Mouse (Mus musculus): ENCODE results near the gene Slc44a4. TPM values are rescaled to one million over a fixed set of nuclear protein-coding genes. Genes with fewer than 3 reads are reported as not detected.
"Not testable (repeated sequence)": the region's sequence is repeated elsewhere in the genome, so short reads cannot be mapped to it uniquely, and the experiment has no call there.

The Slc44a4 gene
- total RNA-seq, 2 experiments from 2014 or later, result 0.20 to 0.21 TPM

DNA sequence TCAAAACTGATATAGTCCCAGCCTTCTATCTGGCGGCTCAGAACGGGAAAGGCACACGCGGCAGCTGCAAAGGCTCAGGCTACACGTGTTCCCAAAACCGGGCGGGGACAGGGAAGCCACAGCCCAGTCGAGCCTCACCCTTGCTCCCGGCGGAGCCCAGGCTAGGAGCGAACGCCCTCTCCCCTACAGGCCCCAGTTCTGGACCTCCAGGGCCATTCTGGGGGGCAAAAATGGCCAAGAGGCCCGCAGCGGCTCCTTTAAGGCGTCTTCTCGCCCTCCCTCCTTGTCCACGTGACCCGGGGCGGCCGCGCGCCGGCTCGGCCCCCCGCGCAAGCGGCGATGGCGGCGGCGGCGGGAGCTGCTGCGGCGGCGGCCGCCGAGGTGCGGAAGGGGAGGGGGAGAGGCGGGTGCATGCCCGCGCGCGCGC is 16.1 kb upstream of the Slc44a4 start, which contains the start of the genes C2 and Ehmt2:
Gene C2 (minus strand): TSS at position 106 of the 427 bp plus-strand sequence.
Gene Ehmt2 (plus strand): TSS at position 310 of the 427 bp plus-strand sequence.
- DNase-seq (ENCODE audit: extremely low spot score in 1 of 2, low spot score in 1 of 2), result peak; percentile 68 to 83

DNA sequence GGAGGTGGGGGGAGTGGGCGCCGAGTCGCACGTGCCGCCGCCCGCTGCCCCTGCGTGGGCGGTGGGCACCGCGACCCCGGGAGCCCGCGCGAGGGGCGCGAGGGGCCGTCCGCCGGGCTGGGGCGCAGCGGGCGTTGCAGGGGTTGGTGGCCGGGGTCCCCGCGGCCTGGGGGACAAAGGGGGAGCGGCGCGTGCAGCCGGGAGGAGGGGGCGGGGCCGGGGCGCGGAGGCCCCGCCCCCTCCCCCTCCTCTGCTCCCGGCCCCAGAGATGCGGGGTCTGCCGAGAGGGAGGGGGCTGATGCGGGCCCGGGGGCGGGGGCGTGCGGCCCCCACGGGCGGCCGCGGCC is 15.6 kb upstream of the Slc44a4 start:
- DNase-seq (ENCODE audit: extremely low spot score in 1 of 2, low spot score in 1 of 2), result no peak

DNA sequence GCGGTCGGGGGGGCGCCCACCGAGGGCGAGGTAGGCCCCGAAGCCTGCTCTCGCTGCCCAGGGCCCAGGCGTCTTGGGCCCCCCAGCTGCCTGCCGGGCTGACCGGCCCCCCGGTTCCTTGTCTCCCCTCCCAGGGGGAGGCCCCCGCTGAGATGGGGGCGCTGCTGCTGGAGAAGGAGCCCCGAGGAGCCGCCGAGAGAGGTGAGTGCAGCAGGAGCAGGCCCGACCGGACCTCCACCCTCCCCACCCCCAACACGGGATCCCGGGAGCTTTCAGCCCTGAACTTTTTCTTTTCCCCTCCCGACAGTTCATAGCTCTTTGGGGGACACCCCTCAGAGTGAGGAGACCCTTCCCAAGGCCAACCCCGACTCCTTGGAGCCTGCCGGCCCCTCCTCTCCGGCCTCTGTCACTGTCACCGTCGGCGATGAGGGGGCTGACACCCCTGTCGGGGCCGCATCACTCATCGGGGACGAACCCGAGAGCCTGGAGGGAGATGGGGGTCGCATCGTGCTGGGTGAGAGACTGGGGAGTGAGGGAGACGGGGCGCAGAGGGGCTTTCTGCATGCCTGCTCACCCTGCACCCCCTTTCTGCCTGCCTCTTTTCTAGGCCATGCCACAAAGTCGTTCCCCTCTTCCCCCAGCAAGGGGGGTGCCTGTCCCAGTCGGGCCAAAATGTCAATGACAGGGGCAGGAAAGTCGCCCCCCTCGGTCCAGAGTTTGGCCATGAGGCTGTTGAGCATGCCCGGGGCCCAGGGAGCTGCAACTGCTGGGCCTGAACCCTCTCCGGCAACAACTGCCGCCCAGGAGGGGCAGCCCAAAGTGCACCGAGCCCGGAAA is 15.0 kb upstream of the Slc44a4 start:
- peak in 1 of 2 experiments; percentile 47 for DNase-seq (ENCODE audit: extremely low spot score in 1 of 2, low spot score in 1 of 2)

- DNase-seq (ENCODE audit: extremely low spot score in 1 of 2, low spot score in 1 of 2), result no peak
Observed at GRCm38 (mm10) chr17:34899890-34900243, 14.4 kb upstream of the Slc44a4 start.

- DNase-seq (ENCODE audit: extremely low spot score in 1 of 2, low spot score in 1 of 2), result not testable (repeated sequence)
Observed at GRCm38 (mm10) chr17:34900826-34901225, 13.4 kb upstream of the Slc44a4 start.

- DNase-seq (ENCODE audit: extremely low spot score in 1 of 2, low spot score in 1 of 2), result not testable (repeated sequence)
Observed at GRCm38 (mm10) chr17:34901948-34902347, 12.3 kb upstream of the Slc44a4 start.

- DNase-seq (ENCODE audit: extremely low spot score in 1 of 2, low spot score in 1 of 2), result no peak
Observed at GRCm38 (mm10) chr17:34902895-34903294, 11.4 kb upstream of the Slc44a4 start.

DNA sequence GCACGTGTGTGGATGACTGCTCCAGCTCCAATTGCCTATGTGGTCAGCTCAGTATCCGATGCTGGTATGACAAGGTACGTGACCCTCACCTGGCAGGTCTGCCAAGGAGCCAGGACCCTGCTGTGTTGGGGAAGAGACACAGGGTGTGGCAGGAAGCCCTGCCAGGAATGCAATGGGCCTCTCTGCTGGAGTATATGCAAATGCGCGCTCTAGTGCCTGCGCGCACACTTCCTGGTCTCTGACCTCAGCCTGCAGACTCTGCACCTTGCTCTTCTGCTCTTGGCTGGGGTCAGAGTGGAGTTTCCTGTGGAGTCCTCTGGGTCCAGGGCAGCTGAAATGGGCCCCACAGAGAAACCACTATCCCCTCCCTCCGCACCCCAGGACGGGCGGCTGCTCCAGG is 3.3 kb upstream of the Slc44a4 start:
- no peak for DNase-seq (ENCODE audit: extremely low spot score in 1 of 2, low spot score in 1 of 2)

DNA sequence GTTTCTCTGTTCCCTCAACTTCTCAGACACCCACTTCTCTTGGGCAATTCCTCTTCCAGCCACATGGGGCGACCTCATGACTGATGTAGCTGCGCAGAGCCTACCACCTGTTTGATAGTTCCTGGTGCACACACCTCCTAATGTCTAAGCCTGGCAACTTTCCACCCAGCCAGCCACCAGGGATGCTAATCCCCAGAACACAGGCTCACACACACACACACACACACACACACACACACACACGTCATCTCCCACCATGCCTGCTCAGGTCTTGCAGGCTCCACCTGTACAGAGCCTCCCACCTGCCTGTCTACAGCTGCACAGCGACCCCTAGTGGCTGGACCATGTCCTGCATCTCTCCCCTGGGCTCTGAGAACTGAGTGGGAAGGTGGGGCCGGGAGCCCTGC is 2.3 kb upstream of the Slc44a4 start:
- peak; percentile 71 to 74 for DNase-seq (ENCODE audit: extremely low spot score in 1 of 2, low spot score in 1 of 2)

- DNase-seq (ENCODE audit: extremely low spot score in 1 of 2, low spot score in 1 of 2), result no peak
Observed at GRCm38 (mm10) chr17:34915410-34915831, 1.2 kb downstream of the Slc44a4 start.

DNA sequence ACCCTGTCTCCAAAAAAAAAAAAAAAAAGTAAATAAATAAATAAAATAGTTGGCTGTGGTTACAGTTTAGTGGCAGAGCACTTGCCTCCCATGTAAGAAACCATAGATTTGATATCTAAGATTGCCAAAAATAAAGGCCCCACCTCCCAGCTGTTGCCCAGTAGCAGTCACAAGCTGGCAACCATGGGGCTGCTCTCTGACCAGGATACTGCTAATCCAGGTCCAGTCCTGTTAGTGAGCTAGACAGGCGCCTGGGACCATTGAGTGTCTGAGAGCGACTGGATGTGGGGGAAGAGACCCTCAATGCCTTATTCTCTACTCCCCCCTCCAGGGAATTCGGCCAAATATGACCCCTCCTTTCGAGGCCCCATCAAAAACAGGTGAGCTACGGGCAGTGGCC is 2.0 kb downstream of the Slc44a4 start:
- DNase-seq (ENCODE audit: extremely low spot score in 1 of 2, low spot score in 1 of 2), result no peak

DNA sequence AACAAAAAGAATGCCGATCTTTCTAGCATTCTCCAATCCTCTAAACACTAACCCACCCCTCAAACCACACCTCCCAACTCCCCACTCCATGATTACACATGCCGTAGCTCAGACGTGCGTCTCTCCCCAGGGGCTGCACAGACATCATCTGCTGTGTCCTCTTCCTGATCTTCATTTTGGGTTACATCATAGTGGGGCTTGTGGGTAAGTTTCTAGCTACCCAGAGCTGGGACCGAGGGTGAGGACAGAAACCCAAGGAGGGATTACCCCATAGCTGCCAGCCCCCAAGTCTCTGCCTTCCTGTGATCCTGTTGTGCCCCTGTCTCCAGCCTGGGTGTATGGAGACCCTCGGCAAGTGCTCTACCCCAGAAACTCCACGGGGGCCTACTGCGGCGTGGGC is 2.9 kb downstream of the Slc44a4 start:
- DNase-seq (ENCODE audit: extremely low spot score in 1 of 2, low spot score in 1 of 2), result no peak

DNA sequence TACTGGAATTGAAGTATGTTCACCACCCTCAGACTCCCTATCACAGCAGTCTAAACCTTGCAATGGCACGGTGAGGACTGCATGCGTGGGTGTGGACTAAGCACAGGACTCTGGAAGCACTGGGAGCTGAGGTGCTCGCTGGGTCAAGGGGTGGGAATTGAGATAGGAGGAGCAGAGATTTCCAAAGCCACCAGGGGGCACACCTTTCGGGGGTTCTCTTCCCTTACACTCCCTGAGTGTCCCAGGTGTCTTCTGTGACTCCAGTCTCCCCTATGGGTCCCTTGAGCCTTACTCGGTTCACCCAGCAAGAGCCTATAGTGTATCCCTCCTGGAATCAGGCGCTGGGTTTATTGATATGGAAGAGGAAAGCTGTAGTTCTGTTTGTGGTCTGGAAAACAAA is 8.7 kb downstream of the Slc44a4 start:
- DNase-seq (ENCODE audit: extremely low spot score in 1 of 2, low spot score in 1 of 2), result no peak

- DNase-seq (ENCODE audit: extremely low spot score in 1 of 2, low spot score in 1 of 2), result no peak
Observed at GRCm38 (mm10) chr17:34924258-34924657, 10.0 kb downstream of the Slc44a4 start.

DNA sequence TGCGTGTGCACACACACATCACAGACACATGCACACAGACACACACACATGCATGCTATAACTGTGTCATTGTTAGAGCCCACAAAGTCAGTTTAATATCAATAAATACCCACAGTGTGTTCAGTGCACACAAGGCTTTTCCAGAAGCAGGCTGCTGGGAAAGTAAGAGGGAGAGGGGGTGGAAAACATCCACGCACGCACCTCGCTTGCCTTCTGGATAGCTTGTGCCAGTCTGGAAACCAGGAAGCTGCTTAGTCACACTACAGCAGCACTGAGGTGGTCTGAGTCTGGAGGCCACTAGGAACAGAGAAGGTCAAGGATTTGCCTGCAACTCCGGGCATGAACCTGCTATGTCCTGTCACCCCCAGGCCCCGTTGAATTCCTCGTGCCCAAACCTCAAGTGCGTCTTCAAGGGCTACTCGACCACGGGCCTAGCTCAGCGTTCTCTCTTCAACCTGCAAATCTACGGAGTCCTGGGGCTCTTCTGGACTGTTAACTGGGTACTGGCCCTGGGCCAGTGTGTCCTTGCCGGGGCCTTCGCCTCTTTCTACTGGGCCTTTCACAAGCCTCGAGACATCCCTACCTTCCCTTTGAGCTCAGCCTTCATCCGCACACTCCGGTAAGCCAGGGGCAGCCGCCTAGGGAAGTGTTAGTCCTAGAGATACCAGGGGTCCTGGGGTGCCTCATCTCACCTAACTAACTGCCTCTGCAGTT is 13.2 kb downstream of the Slc44a4 start:
- DNase-seq (ENCODE audit: extremely low spot score in 1 of 2, low spot score in 1 of 2), result no peak

DNA sequence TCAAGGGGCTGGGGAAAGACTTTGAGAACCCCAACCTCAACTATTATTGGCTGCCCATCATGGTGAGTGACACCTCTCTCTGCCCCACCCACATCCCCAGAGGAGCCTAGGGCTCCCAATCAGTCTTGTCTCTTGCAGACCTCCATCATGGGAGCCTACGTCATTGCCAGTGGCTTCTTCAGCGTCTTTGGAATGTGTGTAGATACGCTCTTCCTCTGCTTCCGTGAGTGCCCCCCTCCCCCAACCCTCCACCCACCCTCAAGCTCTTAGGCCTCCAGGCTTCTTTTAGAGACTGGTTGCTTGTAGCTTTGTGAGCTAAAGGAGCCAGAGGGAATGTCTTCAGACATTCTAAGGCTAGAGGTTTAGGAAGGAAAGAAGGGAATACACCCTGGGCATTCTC is 14.6 kb downstream of the Slc44a4 start:
- DNase-seq (ENCODE audit: extremely low spot score in 1 of 2, low spot score in 1 of 2), result no peak

DNA sequence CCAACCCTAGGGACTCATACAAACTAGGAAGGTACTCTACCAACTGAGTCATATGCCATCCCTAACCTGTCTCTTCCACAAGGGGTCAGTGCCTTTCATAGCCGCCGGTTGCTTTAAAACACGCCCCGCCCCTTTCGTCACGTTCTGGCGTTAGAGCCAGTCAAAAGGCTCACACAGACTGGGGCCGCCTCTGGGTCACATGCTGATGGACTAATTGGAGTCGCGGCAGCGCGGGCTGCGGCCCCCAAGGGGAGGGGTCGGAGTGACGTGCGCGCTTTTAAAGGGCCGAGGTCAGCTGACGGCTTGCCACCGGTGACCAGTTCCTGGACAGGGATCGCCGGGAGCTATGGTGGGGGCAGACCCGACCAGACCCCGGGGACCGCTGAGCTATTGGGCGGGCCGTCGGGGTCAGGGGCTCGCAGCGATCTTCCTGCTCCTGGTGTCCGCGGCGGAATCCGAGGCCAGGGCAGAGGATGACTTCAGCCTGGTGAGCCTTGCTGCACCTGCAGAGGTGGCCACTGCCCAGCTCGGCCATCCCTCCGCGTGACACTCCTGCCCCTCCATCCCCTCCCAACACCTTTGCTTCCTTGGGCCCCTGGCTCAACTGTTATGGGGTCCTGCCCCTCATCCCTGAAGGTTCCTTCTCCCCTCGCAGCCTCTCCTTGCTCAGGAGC is 16.9 kb downstream of the Slc44a4 start, which contains the start of gene Neu1:
Gene Neu1 (plus strand): TSS at position 193 of the 674 bp plus-strand sequence.
- peak; percentile 90 to 95 for DNase-seq (ENCODE audit: extremely low spot score in 1 of 2, low spot score in 1 of 2)

DNA sequence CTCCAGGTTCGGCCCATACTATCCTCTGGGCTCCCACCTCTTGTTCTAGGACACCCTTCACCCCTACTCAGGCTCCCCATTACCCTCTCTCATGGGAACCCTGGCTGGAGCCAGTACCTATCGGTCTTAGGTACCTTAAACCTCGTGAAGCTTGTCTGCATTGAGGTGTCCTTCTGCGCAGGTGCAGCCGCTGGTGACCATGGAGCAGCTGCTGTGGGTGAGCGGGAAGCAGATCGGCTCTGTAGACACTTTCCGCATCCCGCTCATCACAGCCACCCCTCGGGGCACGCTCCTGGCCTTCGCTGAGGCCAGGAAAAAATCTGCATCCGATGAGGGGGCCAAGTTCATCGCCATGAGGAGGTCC is 17.5 kb downstream of the Slc44a4 start:
- DNase-seq (ENCODE audit: extremely low spot score in 1 of 2, low spot score in 1 of 2), result no peak

DNA sequence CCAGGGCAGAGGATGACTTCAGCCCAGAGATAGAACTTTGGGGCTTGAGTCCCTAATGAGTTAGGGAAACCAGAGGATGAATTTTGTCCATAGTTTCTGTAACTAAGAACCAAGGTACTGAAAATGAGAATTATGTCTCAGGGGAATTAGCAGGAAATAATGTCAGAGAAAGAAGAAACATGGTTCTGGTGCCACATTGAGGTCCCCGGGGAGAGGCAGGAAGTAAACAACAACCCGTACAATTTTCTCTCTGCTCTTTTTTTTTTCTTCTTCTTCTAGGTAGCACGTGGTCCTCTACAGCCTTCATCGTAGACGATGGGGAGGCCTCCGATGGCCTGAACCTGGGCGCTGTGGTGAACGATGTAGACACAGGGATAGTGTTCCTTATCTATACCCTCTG is 18.0 kb downstream of the Slc44a4 start:
- no peak for DNase-seq (ENCODE audit: extremely low spot score in 1 of 2, low spot score in 1 of 2)

GRCm38 (mm10) chr17:34934031-34934430 is 19.8 kb downstream of the Slc44a4 start:
- DNase-seq (ENCODE audit: extremely low spot score in 1 of 2, low spot score in 1 of 2), result no peak

- no peak for DNase-seq (ENCODE audit: extremely low spot score in 1 of 2, low spot score in 1 of 2)
Observed at GRCm38 (mm10) chr17:34934830-34935229, 20.6 kb downstream of the Slc44a4 start.

Data from layer of hippocampus, postnatal 25 days (tissue).